9 mouse cellular contexts compared by ENCODE assay signal in genomic region chr9:111918275-111918940, GRCm38 (mm10).
DNase-seq lines count a peak whose midpoint lies in the region; ATAC-seq and TF ChIP-seq lines count a peak whose summit lies in the region.
"Had no signal": no experiment of that assay in that cellular context is flagged by ENCODE, and none has a peak within 500 bp of the region (broad histone marks: within the 10 kb centered on the region; RNA-seq: fewer than 3 reads in every experiment).

No protein-coding gene starts in this region.

- peak; percentile 72 for ATAC-seq in liver, embryonic 11.5 days (replicated peaks; ENCODE audit: low FRiP score)
- peak; percentile 89; the same call in 1 of the 2 replicates for ATAC-seq in neural tube, embryonic 14.5 days (ENCODE audit: low read depth)

- no peaks in the 10 kb centered on the region for H3K36me3 ChIP-seq in C2C12 (ENCODE audit: control insufficient read depth, insufficient read depth)
- no peaks in the 10 kb centered on the region for H3K36me3 ChIP-seq in embryonic facial prominence, embryonic 10.5 days (replicated peaks)
- H3K36me3 ChIP-seq in heart, embryonic 10.5 days = no peaks in the 10 kb centered on the region
- no peaks in the 10 kb centered on the region for H3K36me3 ChIP-seq in liver, embryonic 11.5 days (ENCODE audit: control insufficient read depth, insufficient read depth, low read length)
- no peaks in the 10 kb centered on the region for H3K36me3 ChIP-seq in neural tube, embryonic 14.5 days (ENCODE audit: control insufficient read depth, insufficient read depth, low read length)
- H3K36me3 ChIP-seq: embryonic facial prominence, embryonic 13.5 days had no signal

- H3K27ac ChIP-seq in embryonic facial prominence, embryonic 10.5 days (replicated peaks) = no peak overlapping the region
- H3K27ac ChIP-seq in heart, embryonic 10.5 days = no peak overlapping the region
- H3K27ac ChIP-seq in liver, embryonic 11.5 days (ENCODE audit: low read depth, low read length) = no peak overlapping the region
- no peak overlapping the region for H3K27ac ChIP-seq in neural tube, embryonic 14.5 days (ENCODE audit: low read depth, low read length)
- H3K27ac ChIP-seq: embryonic facial prominence, embryonic 13.5 days had no signal

- peaks cover 4% of the 10 kb centered on the region; the same call in 1 of the 2 replicates for H3K4me1 ChIP-seq in embryonic facial prominence, embryonic 10.5 days
- 0 out of 2 replicates have a peak, but pooled peaks cover 3% of the 10 kb centered on the region for H3K4me1 ChIP-seq in heart, embryonic 10.5 days
- no peaks in the 10 kb centered on the region for H3K4me1 ChIP-seq in liver, embryonic 11.5 days (replicated peaks; ENCODE audit: control insufficient read depth, insufficient read depth, low read length)
- no peaks in the 10 kb centered on the region for H3K4me1 ChIP-seq in neural tube, embryonic 14.5 days (ENCODE audit: control insufficient read depth, insufficient read depth, low read length)
- H3K4me1 ChIP-seq: embryonic facial prominence, embryonic 13.5 days had no signal

- no peaks in the 10 kb centered on the region for H3K79me2 ChIP-seq in C2C12 (ENCODE audit: control insufficient read depth, insufficient read depth)

- 20% methylated on average over 16 of the region's 16 CpGs for WGBS in embryonic facial prominence, embryonic 10.5 days
- WGBS in heart, embryonic 10.5 days = 19% methylated on average over 16 of the region's 16 CpGs
- WGBS in liver, embryonic 11.5 days = 16% methylated on average over 16 of the region's 16 CpGs
- 22% methylated on average over 16 of the region's 16 CpGs for WGBS in neural tube, embryonic 14.5 days

- no peak overlapping the region for H3K4me3 ChIP-seq in C2C12 (ENCODE audit: insufficient read depth, poor library complexity, severe bottlenecking)
- no peak overlapping the region for H3K4me3 ChIP-seq in embryonic facial prominence, embryonic 10.5 days
- no peak overlapping the region for H3K4me3 ChIP-seq in heart, embryonic 10.5 days
- no peak overlapping the region for H3K4me3 ChIP-seq in liver, embryonic 11.5 days (ENCODE audit: low read depth, low read length)
- no peak overlapping the region for H3K4me3 ChIP-seq in neural tube, embryonic 14.5 days (ENCODE audit: low read depth, low read length)
- H3K4me3 ChIP-seq: embryonic facial prominence, embryonic 13.5 days had no signal

- no peak overlapping the region for H3K4me2 ChIP-seq in liver, embryonic 11.5 days
- H3K4me2 ChIP-seq in neural tube, embryonic 14.5 days (ENCODE audit: low read depth, low read length) = no peak overlapping the region
- H3K4me2 ChIP-seq: embryonic facial prominence, embryonic 13.5 days had no signal

- peak; percentile 77 to 86 for DNase-seq in adrenal gland, postnatal 36 days
- peak; percentile 82 for DNase-seq in embryonic facial prominence, embryonic 10.5 days (ENCODE audit: low spot score)
- peak; percentile 83 for DNase-seq in heart, embryonic 10.5 days (ENCODE audit: low spot score)
- DNase-seq in kidney, postnatal 14 days = peak; percentile 75
- peak; percentile 49 for DNase-seq in liver, embryonic 11.5 days (ENCODE audit: low spot score)
- DNase-seq in thymus, postnatal 25 days = peak; percentile 41

- peak; percentile 96 for TF ChIP-seq CTCF in C2C12 (IDR thresholded peaks at IDR 0.05; ENCODE audit: control insufficient read depth, insufficient read depth, insufficient read length)

- H3ac ChIP-seq in C2C12 (ENCODE audit: control insufficient read depth, insufficient read length, low read depth) = no peak overlapping the region

- H3K9me3 ChIP-seq in embryonic facial prominence, embryonic 10.5 days = 0 out of 2 replicates have a peak, but pooled peaks cover 3% of the 10 kb centered on the region
- no peaks in the 10 kb centered on the region for H3K9me3 ChIP-seq in heart, embryonic 10.5 days
- H3K9me3 ChIP-seq in liver, embryonic 11.5 days (ENCODE audit: control insufficient read depth, low read length) = no peaks in the 10 kb centered on the region
- H3K9me3 ChIP-seq in neural tube, embryonic 14.5 days (ENCODE audit: control insufficient read depth, low read length) = no peaks in the 10 kb centered on the region
- H3K9me3 ChIP-seq: embryonic facial prominence, embryonic 13.5 days had no signal

- H3K27me3 ChIP-seq in C2C12 (ENCODE audit: control insufficient read depth, insufficient read depth, insufficient read length) = peaks cover 8% of the 10 kb centered on the region
- no peaks in the 10 kb centered on the region for H3K27me3 ChIP-seq in embryonic facial prominence, embryonic 10.5 days (replicated peaks; ENCODE audit: low read depth, poor library complexity, severe bottlenecking)
- no peaks in the 10 kb centered on the region for H3K27me3 ChIP-seq in heart, embryonic 10.5 days (ENCODE audit: insufficient read depth, poor library complexity, severe bottlenecking)
- no peaks in the 10 kb centered on the region for H3K27me3 ChIP-seq in liver, embryonic 11.5 days (replicated peaks; ENCODE audit: control insufficient read depth, insufficient read depth, low read length)
- H3K27me3 ChIP-seq in neural tube, embryonic 14.5 days (ENCODE audit: control insufficient read depth, insufficient read depth, low read length) = no peaks in the 10 kb centered on the region
- H3K27me3 ChIP-seq: embryonic facial prominence, embryonic 13.5 days had no signal

- no peaks in the 10 kb centered on the region for H3K79me3 ChIP-seq in C2C12 (ENCODE audit: low read depth)

- no peak overlapping the region for H3K9ac ChIP-seq in liver, embryonic 11.5 days (ENCODE audit: low read depth, low read length)
- no peak overlapping the region for H3K9ac ChIP-seq in neural tube, embryonic 14.5 days (replicated peaks; ENCODE audit: low read depth, low read length)
- H3K9ac ChIP-seq: embryonic facial prominence, embryonic 13.5 days had no signal

TF ChIP-seq in C2C12, 6 proteins besides CTCF, POLR2A, EP300 and RAD21:
- TF ChIP-seq MYOG (IDR thresholded peaks at IDR 0.05; ENCODE audit: control insufficient read depth, extremely low read depth, insufficient read length) (no peak), MYOD1 (IDR thresholded peaks at IDR 0.05; ENCODE audit: control insufficient read depth, insufficient read length, low read depth) (no peak), USF1 (IDR thresholded peaks at IDR 0.05; ENCODE audit: low read depth) (no peak), CEBPB (IDR thresholded peaks at IDR 0.05; ENCODE audit: low read depth) (no peak), MAX (IDR thresholded peaks at IDR 0.05) (no peak)
